Comparison of ENCODE assay signal across 9 mouse cellular contexts in the genomic region with DNA sequence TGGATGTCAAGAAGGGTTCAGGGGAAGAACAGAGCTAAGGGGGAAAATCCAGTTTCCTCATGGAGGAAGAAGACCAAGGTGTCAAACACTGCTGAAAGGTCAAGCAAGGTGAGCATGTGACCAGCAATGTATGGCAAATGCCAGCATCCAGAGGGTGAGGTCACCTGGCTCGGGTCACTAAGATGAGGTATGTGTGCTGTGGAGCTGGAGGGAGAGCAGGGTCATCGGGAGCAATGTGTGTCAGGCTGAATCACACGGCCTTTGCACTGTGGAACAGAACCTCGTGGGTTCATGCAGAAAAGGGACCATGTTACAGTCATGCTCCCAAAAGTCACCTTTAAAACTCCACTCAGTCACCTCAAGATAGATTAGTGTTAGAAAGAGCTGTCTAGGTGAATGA.
"Had no signal": no experiment of that assay in that cellular context is flagged by ENCODE, and none has a peak within 500 bp of the region (broad histone marks: within the 10 kb centered on the region; RNA-seq: fewer than 3 reads in every experiment).

No protein-coding gene starts in this region.

- H3K4me2 ChIP-seq: midbrain, embryonic 12.5 days; stomach, embryonic 15.5 days had no signal

- H3K27me3 ChIP-seq: midbrain, embryonic 12.5 days; stomach, embryonic 15.5 days had no signal

- DNase-seq: kidney, adult 18-20 months; kidney, postnatal 10 days; lung, adult 2 months; right cerebral cortex, postnatal 14 days; thymus, postnatal 36 days had no signal

- H3K4me1 ChIP-seq: limb, embryonic 10.5 days; midbrain, embryonic 12.5 days; stomach, embryonic 15.5 days had no signal

- H3K9ac ChIP-seq: midbrain, embryonic 12.5 days; stomach, embryonic 15.5 days had no signal

- H3K27ac ChIP-seq: left cerebral cortex, adult 2 months; limb, embryonic 10.5 days; midbrain, embryonic 12.5 days; stomach, embryonic 15.5 days had no signal

- H3K9me3 ChIP-seq: limb, embryonic 10.5 days; midbrain, embryonic 12.5 days; stomach, embryonic 15.5 days had no signal

- H3K36me3 ChIP-seq: limb, embryonic 10.5 days; midbrain, embryonic 12.5 days; stomach, embryonic 15.5 days had no signal

- H3K4me3 ChIP-seq: left cerebral cortex, adult 2 months; limb, embryonic 10.5 days; midbrain, embryonic 12.5 days; stomach, embryonic 15.5 days had no signal
